Mouse (Mus musculus): Measurements from ENCODE around the gene Sowahd. TPM values are rescaled to one million over a fixed set of nuclear protein-coding genes. Genes with fewer than 3 reads are reported as not detected.
A peak's percentile ranks its signal among the peaks of the same experiment; 100 is the strongest.
"Not testable (repeated sequence)": the region's sequence is repeated elsewhere in the genome, so short reads cannot be mapped to it uniquely, and the experiment has no call there.

Sowahd gene
- polyA plus RNA-seq, 1 experiment, result not detected

- H3K4me1 ChIP-seq (ENCODE audit: control insufficient read depth, insufficient read depth, low read length), result no peaks in the 10 kb centered on the region
- no peak overlapping the region for H3K27ac ChIP-seq (ENCODE audit: insufficient read depth, low read length)
- TF ChIP-seq CTCF (IDR thresholded peaks at IDR 0.05; ENCODE audit: extremely low read depth, insufficient read depth, low read length) (no peak), POLR2A (IDR thresholded peaks at IDR 0.05; ENCODE audit: extremely low read depth, insufficient read depth, low read length) (no peak)
- H3K4me3 ChIP-seq (ENCODE audit: insufficient read depth, low read length), result no peak overlapping the region
Measured at GRCm38 (mm10) chrX:37063902-37064301, 15.3 kb downstream of the Sowahd start.

GRCm38 (mm10) chrX:37067299-37067698 lies 18.7 kb downstream of the Sowahd start:
- H3K4me3 ChIP-seq (ENCODE audit: insufficient read depth, low read length), result no peak overlapping the region
- H3K27ac ChIP-seq (ENCODE audit: insufficient read depth, low read length), result no peak overlapping the region
- H3K4me1 ChIP-seq (ENCODE audit: control insufficient read depth, insufficient read depth, low read length), result no peaks in the 10 kb centered on the region
- TF ChIP-seq POLR2A (IDR thresholded peaks at IDR 0.05; ENCODE audit: extremely low read depth, insufficient read depth, low read length), result no peak
- no peak for TF ChIP-seq CTCF (IDR thresholded peaks at IDR 0.05; ENCODE audit: extremely low read depth, insufficient read depth, low read length)

- no peak for TF ChIP-seq CTCF (IDR thresholded peaks at IDR 0.05; ENCODE audit: extremely low read depth, insufficient read depth, low read length)
- TF ChIP-seq POLR2A (IDR thresholded peaks at IDR 0.05; ENCODE audit: extremely low read depth, insufficient read depth, low read length), result no peak
- no peaks in the 10 kb centered on the region for H3K4me1 ChIP-seq (ENCODE audit: control insufficient read depth, insufficient read depth, low read length)
- H3K27ac ChIP-seq (ENCODE audit: insufficient read depth, low read length), result no peak overlapping the region
- no peak overlapping the region for H3K4me3 ChIP-seq (ENCODE audit: insufficient read depth, low read length)
Measured at GRCm38 (mm10) chrX:37068766-37069165, 20.1 kb downstream of the Sowahd start.

GRCm38 (mm10) chrX:37074262-37074892 lies 25.7 kb downstream of the Sowahd start:
- TF ChIP-seq CTCF (IDR thresholded peaks at IDR 0.05; ENCODE audit: extremely low read depth, insufficient read depth, low read length), result peak; percentile 68
- TF ChIP-seq POLR2A (IDR thresholded peaks at IDR 0.05; ENCODE audit: extremely low read depth, insufficient read depth, low read length), result no peak
- no peak overlapping the region for H3K27ac ChIP-seq (ENCODE audit: insufficient read depth, low read length)
- H3K4me1 ChIP-seq (ENCODE audit: control insufficient read depth, insufficient read depth, low read length), result no peaks in the 10 kb centered on the region
- H3K4me3 ChIP-seq (ENCODE audit: insufficient read depth, low read length), result no peak overlapping the region

GRCm38 (mm10) chrX:37076651-37077050 lies 28.0 kb downstream of the Sowahd start:
- no peak for TF ChIP-seq POLR2A (IDR thresholded peaks at IDR 0.05; ENCODE audit: extremely low read depth, insufficient read depth, low read length)
- no peak for TF ChIP-seq CTCF (IDR thresholded peaks at IDR 0.05; ENCODE audit: extremely low read depth, insufficient read depth, low read length)
- H3K27ac ChIP-seq (ENCODE audit: insufficient read depth, low read length), result no peak overlapping the region

GRCm38 (mm10) chrX:37080345-37080744 lies 31.7 kb downstream of the Sowahd start:
- not testable (repeated sequence) for H3K4me3 ChIP-seq (ENCODE audit: insufficient read depth, low read length); H3K4me1 ChIP-seq (ENCODE audit: control insufficient read depth, insufficient read depth, low read length); H3K27ac ChIP-seq (ENCODE audit: insufficient read depth, low read length)

More at GRCm38 (mm10) chrX:37076651-37077050, 28.0 kb downstream of the Sowahd start:
- Histone ChIP-seq H3K4me3 (ENCODE audit: insufficient read depth, low read length) (no peak overlapping the region), H3K4me1 (ENCODE audit: control insufficient read depth, insufficient read depth, low read length) (no peaks in the 10 kb centered on the region)

- Histone ChIP-seq H3K4me1 (ENCODE audit: control insufficient read depth, insufficient read depth, low read length) (no peaks in the 10 kb centered on the region), H3K27ac (ENCODE audit: insufficient read depth, low read length) (no peak overlapping the region), H3K4me3 (ENCODE audit: insufficient read depth, low read length) (no peak overlapping the region)
- TF ChIP-seq CTCF (IDR thresholded peaks at IDR 0.05; ENCODE audit: extremely low read depth, insufficient read depth, low read length), result no peak
- TF ChIP-seq POLR2A (IDR thresholded peaks at IDR 0.05; ENCODE audit: extremely low read depth, insufficient read depth, low read length), result no peak
Measured at GRCm38 (mm10) chrX:37081194-37081593, 32.5 kb downstream of the Sowahd start.

GRCm38 (mm10) chrX:37084318-37084926 lies 35.8 kb downstream of the Sowahd start:
- Histone ChIP-seq H3K4me1 (ENCODE audit: control insufficient read depth, insufficient read depth, low read length) (no peaks in the 10 kb centered on the region), H3K4me3 (ENCODE audit: insufficient read depth, low read length) (peak overlapping the region; percentile 84), H3K27ac (ENCODE audit: insufficient read depth, low read length) (no peak overlapping the region)
- no peak for TF ChIP-seq CTCF (IDR thresholded peaks at IDR 0.05; ENCODE audit: extremely low read depth, insufficient read depth, low read length)
- TF ChIP-seq POLR2A (IDR thresholded peaks at IDR 0.05; ENCODE audit: extremely low read depth, insufficient read depth, low read length), result no peak

- Histone ChIP-seq H3K4me1 (ENCODE audit: control insufficient read depth, insufficient read depth, low read length) (no peaks in the 10 kb centered on the region), H3K4me3 (ENCODE audit: insufficient read depth, low read length) (peak within 1 kb of the TSS; percentile 84), H3K27ac (ENCODE audit: insufficient read depth, low read length) (peak within 1 kb of the TSS; percentile 91)
- TF ChIP-seq CTCF (IDR thresholded peaks at IDR 0.05; ENCODE audit: extremely low read depth, insufficient read depth, low read length) (no peak), POLR2A (IDR thresholded peaks at IDR 0.05; ENCODE audit: extremely low read depth, insufficient read depth, low read length) (peak; percentile 91)
Measured at GRCm38 (mm10) chrX:37084927-37085660, 36.4 kb downstream of the Sowahd start, which contains the start of gene Rpl39. Gene Rpl39, minus strand, starts transcription at chrX:37085402.

- Histone ChIP-seq H3K27ac (ENCODE audit: insufficient read depth, low read length) (no peak overlapping the region), H3K4me3 (ENCODE audit: insufficient read depth, low read length) (peak overlapping the region; percentile 84), H3K4me1 (ENCODE audit: control insufficient read depth, insufficient read depth, low read length) (no peaks in the 10 kb centered on the region)
- TF ChIP-seq POLR2A (IDR thresholded peaks at IDR 0.05; ENCODE audit: extremely low read depth, insufficient read depth, low read length) (no peak), CTCF (IDR thresholded peaks at IDR 0.05; ENCODE audit: extremely low read depth, insufficient read depth, low read length) (no peak)
Measured at GRCm38 (mm10) chrX:37085665-37086064, 37.0 kb downstream of the Sowahd start.

Data from cortical plate, adult 2 months (tissue).